Mouse (Mus musculus) liver, embryonic 14.5 days (tissue): ENCODE measurements around the gene Olfr44. TPM values are rescaled to one million over a fixed set of nuclear protein-coding genes. Genes with fewer than 3 reads are reported as not detected.

Source experiments
- ATAC-seq: fragments of 200-750 bp; cut with Nextera tagmentation; 2 replicates; pipeline ENCODE4 v1.8.0; 2017; ENCODE audit warnings: moderate number of reproducible peaks, mild to moderate bottlenecking, moderate library complexity; ENCODE audit not compliant: insufficient read depth
- DNase-seq, 3 experiments: peaks; one replicate each; pipeline ENCODE4 v3.0.0-alpha.2; 2012 to 2013; ENCODE audit warnings: low read depth in 3 of 3, low spot score in 3 of 3
- H3K27ac ChIP-seq: fragments of 300-500 bp; sonication (generic); 2 replicates; pipeline ENCODE4 v1.5.1; 2014; ENCODE audit warnings: moderate library complexity, mild to moderate bottlenecking, control low read depth, inconsistent platforms
- H3K27me3 ChIP-seq: fragments of 300-500 bp; sonication (generic); 2 replicates; pipeline ENCODE4 v1.6.1; 2014; ENCODE audit warnings: mild to moderate bottlenecking, low read length, moderate library complexity; ENCODE audit not compliant: control insufficient read depth, insufficient read depth
- H3K36me3 ChIP-seq: fragments of 300-500 bp; sonication (generic); replicated peaks from 2 replicates; pipeline ENCODE4 v1.6.1; 2014; ENCODE audit warnings: low read depth; ENCODE audit not compliant: control insufficient read depth, insufficient read depth
- H3K4me1 ChIP-seq, 2 experiments: fragments of 200-500 bp in 1 of 2; fragments of 300-500 bp in 1 of 2; sonication (generic) in 1 of 2; replicated peaks; 2 replicates each; pipeline ENCODE4 v1.6.1; 2012 to 2014; ENCODE audit warnings: antibody characterized with exemption in 1 of 2, inconsistent platforms in 1 of 2, low read length in 1 of 2; ENCODE audit not compliant: control insufficient read depth in 2 of 2, insufficient read depth in 2 of 2
- H3K4me2 ChIP-seq: fragments of 300-500 bp; sonication (generic); 2 replicates; pipeline ENCODE4 v1.6.1; 2014; ENCODE audit warnings: low read depth, mild to moderate bottlenecking, control low read depth, moderate library complexity
- H3K4me3 ChIP-seq, 2 experiments: fragments of 200-500 bp in 1 of 2; fragments of 300-500 bp in 1 of 2; sonication (generic) in 1 of 2; 2 replicates each; pipeline ENCODE4 v1.5.1; 2012 to 2014; ENCODE audit warnings: low read depth in 2 of 2, low read length in 2 of 2, mild to moderate bottlenecking in 2 of 2, control low read depth in 1 of 2, inconsistent platforms in 1 of 2, moderate library complexity in 1 of 2; ENCODE audit not compliant: insufficient read depth in 1 of 2
- H3K9ac ChIP-seq: fragments of 300-500 bp; sonication (generic); replicated peaks from 2 replicates; pipeline ENCODE4 v1.6.1; 2014; ENCODE audit warnings: mild to moderate bottlenecking, control low read depth, moderate library complexity
- H3K9me3 ChIP-seq: fragments of 300-500 bp; sonication (generic); 2 replicates; pipeline ENCODE4 v1.6.1; 2016; ENCODE audit warnings: low read length, mixed read lengths; ENCODE audit not compliant: control insufficient read depth
- CTCF ChIP-seq: IDR thresholded peaks from 2 replicates; pipeline ENCODE4 v1.5.1; 2016; ENCODE audit warnings: antibody characterized with exemption, low read depth, control low read depth
- EP300 ChIP-seq: IDR thresholded peaks from 2 replicates; pipeline ENCODE4 v1.6.1; 2016; ENCODE audit warnings: antibody characterized with exemption, low read depth
- WGBS: fragments of 180-500 bp; shearing (Covaris S2); extraction: QIAGEN DNeasy Blood & Tissue Kit; methylation state at CpG from one replicate; pipeline ENCODE4 v1.1.7; 2014; ENCODE audit not compliant: insufficient replicate concordance; 5-methylcytosine and 5-hydroxymethylcytosine counted together
- polyA plus RNA-seq, 2 experiments: library from polyadenylated mRNA; depleted of rRNA in 1 of 2; stranded (reverse) in 1 of 2; unstranded in 1 of 2; fragments of >200 nt; fragmentation: Nextera tagmentation in 1 of 2; extraction: Ambion mirVana in 1 of 2; gene quantifications; 2 replicates each; pipeline versions ENCODE4 v1.2.1 to v1.2.3; 2012 to 2014

The Olfr44 gene
- polyA plus RNA-seq (2012; rRNA removed) (not detected in 2 replicates), polyA plus RNA-seq (2014; fragmentation: Nextera tagmentation; extraction: Ambion mirVana) (not detected in 2 replicates)

DNA sequence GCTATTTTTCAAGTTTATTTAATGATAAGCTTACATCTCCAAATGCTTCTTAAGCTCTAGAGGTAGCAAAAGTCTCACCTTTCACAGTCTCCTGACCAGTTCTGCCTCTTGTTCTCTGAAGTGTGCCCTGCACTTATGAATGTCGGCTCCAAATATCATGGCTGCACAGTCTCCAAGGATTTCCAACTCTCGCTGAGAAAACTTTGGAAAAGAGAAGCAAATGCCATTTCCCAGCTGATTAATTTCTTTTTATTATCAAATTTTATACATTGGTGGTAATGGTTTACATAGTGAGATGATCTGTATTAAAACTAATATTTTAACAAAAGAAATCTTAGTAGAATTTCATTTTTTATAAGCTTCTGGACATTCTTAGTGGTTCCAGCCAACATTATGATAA lies at the start of gene Olfr44:
TSS of gene Olfr44 (minus strand) at position 101 of the 400 bp plus-strand sequence.
- WGBS = 64% methylated on average over 2 of the region's 2 CpGs
- no peaks in the 10 kb centered on the region for H3K9me3 ChIP-seq
- H3K27ac ChIP-seq = no peak within 1 kb of the TSS
- H3K36me3 ChIP-seq = no peaks in the 10 kb centered on the region
- DNase-seq (no peak), ATAC-seq (no peak)
- TF ChIP-seq CTCF (no peak), EP300 (no peak)
- H3K4me3 ChIP-seq = no peak within 1 kb of the TSS
- H3K4me2 ChIP-seq = no peak within 1 kb of the TSS
- H3K27me3 ChIP-seq = no peaks in the 10 kb centered on the region
- H3K9ac ChIP-seq = no peak within 1 kb of the TSS
- no peaks in the 10 kb centered on the region for H3K4me1 ChIP-seq

GRCm38 (mm10) chr9:39523616-39524285 lies 30.0 kb upstream of the Olfr44 start:
- no peaks in the 10 kb centered on the region for H3K27me3 ChIP-seq
- TF ChIP-seq EP300 (no peak), CTCF (no peak)
- H3K4me2 ChIP-seq = no peak overlapping the region
- no peak for DNase-seq
- no peak for ATAC-seq
- no peaks in the 10 kb centered on the region for H3K36me3 ChIP-seq
- H3K9ac ChIP-seq = no peak overlapping the region
- no peaks in the 10 kb centered on the region for H3K9me3 ChIP-seq
- WGBS = 68% methylated on average over 1 of the region's 1 CpGs
- H3K4me3 ChIP-seq = no peak overlapping the region
- H3K27ac ChIP-seq = no peak overlapping the region
- H3K4me1 ChIP-seq = no peaks in the 10 kb centered on the region

GRCm38 (mm10) chr9:39518595-39518994 lies 24.8 kb upstream of the Olfr44 start:
- Histone ChIP-seq H3K27ac (no peak overlapping the region), H3K4me3 (no peak overlapping the region), H3K4me1 (no peaks in the 10 kb centered on the region), H3K36me3 (no peaks in the 10 kb centered on the region), H3K9me3 (no peaks in the 10 kb centered on the region), H3K27me3 (no peaks in the 10 kb centered on the region), H3K4me2 (no peak overlapping the region), H3K9ac (no peak overlapping the region)
- no peak for ATAC-seq
- DNase-seq = no peak
- TF ChIP-seq CTCF = no peak
- TF ChIP-seq EP300 = no peak

DNA sequence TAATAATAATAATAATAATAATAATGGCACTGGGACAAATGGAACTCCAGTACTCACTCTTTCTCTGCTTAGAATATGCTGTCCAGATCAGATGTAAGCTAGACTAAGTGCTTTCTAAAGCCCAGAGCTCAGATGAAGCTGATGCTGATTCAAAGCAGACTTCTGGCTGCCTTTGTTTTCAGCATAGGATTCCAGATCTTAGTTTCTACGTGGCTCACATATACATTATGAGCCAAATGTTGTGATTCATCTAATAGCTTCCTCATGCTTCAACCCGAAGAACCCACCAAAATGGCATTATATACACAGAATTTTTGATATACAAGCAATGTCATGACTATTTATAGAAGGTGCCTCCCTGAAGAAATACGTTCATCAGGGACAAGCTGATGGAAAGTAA lies 21.7 kb upstream of the Olfr44 start, which contains the start of gene Olfr957:
TSS of gene Olfr957 (minus strand) at position 279 of the 400 bp plus-strand sequence.
- no peak within 1 kb of the TSS for H3K4me2 ChIP-seq
- TF ChIP-seq EP300 = no peak
- no peak for TF ChIP-seq CTCF
- H3K27ac ChIP-seq = no peak within 1 kb of the TSS
- H3K4me3 ChIP-seq = no peak within 1 kb of the TSS
- no peaks in the 10 kb centered on the region for H3K36me3 ChIP-seq
- H3K9me3 ChIP-seq = no peaks in the 10 kb centered on the region
- ATAC-seq = no peak
- H3K27me3 ChIP-seq = no peaks in the 10 kb centered on the region
- H3K9ac ChIP-seq = no peak within 1 kb of the TSS
- DNase-seq = no peak
- 44% methylated on average over 3 of the region's 3 CpGs for WGBS
- no peaks in the 10 kb centered on the region for H3K4me1 ChIP-seq

DNA sequence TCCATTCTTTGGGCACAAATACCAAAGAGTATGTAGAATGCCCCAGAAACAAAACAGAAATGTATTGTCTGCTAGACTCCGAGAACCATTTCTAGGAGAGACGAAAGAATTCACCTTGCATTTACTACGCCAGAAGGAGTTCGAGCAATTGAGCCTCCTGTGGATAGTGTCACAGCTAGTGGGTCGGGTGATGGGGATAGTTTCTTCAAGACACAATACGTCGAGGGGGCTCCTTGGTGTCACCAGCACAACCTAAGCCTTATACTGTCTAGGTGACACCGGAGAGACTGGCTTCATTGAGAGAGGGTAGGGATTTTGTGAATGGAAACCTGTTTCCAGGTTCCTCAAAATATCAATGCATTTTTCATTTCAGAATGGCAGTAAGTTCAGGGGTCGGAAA lies 15.6 kb upstream of the Olfr44 start:
- ATAC-seq = no peak
- Histone ChIP-seq H3K4me1 (no peaks in the 10 kb centered on the region), H3K27me3 (no peaks in the 10 kb centered on the region), H3K9ac (no peak overlapping the region), H3K4me2 (no peak overlapping the region), H3K9me3 (no peaks in the 10 kb centered on the region), H3K36me3 (no peaks in the 10 kb centered on the region), H3K27ac (no peak overlapping the region), H3K4me3 (no peak overlapping the region)
- WGBS = 61% methylated on average over 9 of the region's 9 CpGs
- DNase-seq = no peak
- no peak for TF ChIP-seq EP300
- TF ChIP-seq CTCF = no peak
